Mouse (Mus musculus) lung, postnatal 0 days (tissue): Measurements from ENCODE around the gene Ttc26. TPM values are rescaled to one million over a fixed set of nuclear protein-coding genes. Genes with fewer than 3 reads are reported as not detected.
"Not testable (repeated sequence)": the region's sequence is repeated elsewhere in the genome, so short reads cannot be mapped to it uniquely, and the experiment has no call there.

Source experiments
- ATAC-seq: fragments of 200-750 bp; cut with Nextera tagmentation; 2 replicates; pipeline ENCODE4 v1.8.0; 2017; ENCODE audit warnings: moderate library complexity
- DNase-seq: peaks from one replicate; pipeline ENCODE4 v3.0.0-alpha.2; 2016; ENCODE audit warnings: low spot score
- H3K27ac ChIP-seq: fragments of 300-500 bp; sonication (generic); 2 replicates; pipeline ENCODE4 v1.5.1; 2014; ENCODE audit warnings: antibody characterized with exemption, mild to moderate bottlenecking, low read length, mixed read lengths
- H3K27me3 ChIP-seq: fragments of 300-500 bp; sonication (generic); replicated peaks from 2 replicates; pipeline ENCODE4 v1.6.1; 2014; ENCODE audit warnings: low read length, mixed read lengths; ENCODE audit not compliant: insufficient read depth
- H3K36me3 ChIP-seq: fragments of 300-500 bp; sonication (generic); 2 replicates; pipeline ENCODE4 v1.6.1; 2014; ENCODE audit warnings: low read length, mixed read lengths; ENCODE audit not compliant: insufficient read depth
- H3K4me1 ChIP-seq: fragments of 300-500 bp; sonication (generic); 2 replicates; pipeline ENCODE4 v1.6.1; 2014; ENCODE audit warnings: antibody characterized with exemption, low read depth, low read length, mixed read lengths; ENCODE audit not compliant: insufficient read depth
- H3K4me2 ChIP-seq: fragments of 300-500 bp; sonication (generic); replicated peaks from 2 replicates; pipeline ENCODE4 v1.6.1; 2014; ENCODE audit warnings: low read depth, mild to moderate bottlenecking, low read length, moderate library complexity, mixed read lengths
- H3K4me3 ChIP-seq: fragments of 300-500 bp; sonication (generic); 2 replicates; pipeline ENCODE4 v1.5.1; 2014; ENCODE audit warnings: low read depth, low read length
- H3K9ac ChIP-seq: fragments of 300-500 bp; sonication (generic); replicated peaks from 2 replicates; pipeline ENCODE4 v1.6.1; 2014; ENCODE audit warnings: low read depth, mild to moderate bottlenecking
- H3K9me3 ChIP-seq: fragments of 300-500 bp; sonication (generic); 2 replicates; pipeline ENCODE4 v1.6.1; 2016; ENCODE audit warnings: low read length, mixed read lengths
- CTCF ChIP-seq: IDR thresholded peaks from 2 replicates; pipeline ENCODE4 v1.5.1; 2016; ENCODE audit warnings: antibody characterized with exemption, mild to moderate bottlenecking
- EP300 ChIP-seq: IDR thresholded peaks from 2 replicates; pipeline ENCODE4 v1.6.1; 2016; ENCODE audit warnings: antibody characterized with exemption, mild to moderate bottlenecking, control low read depth
- WGBS: fragments of 180-500 bp; shearing (Covaris S2); extraction: QIAGEN DNeasy Blood & Tissue Kit; methylation state at CpG from one replicate; pipeline ENCODE4 v1.1.7; 2014; 5-methylcytosine and 5-hydroxymethylcytosine counted together
- polyA plus RNA-seq: library from polyadenylated mRNA; unstranded; fragments of >200 nt; fragmentation: Nextera tagmentation; extraction: Ambion mirVana; gene quantifications from 2 replicates; pipeline ENCODE4 v1.2.1, GENCODE M21; 2015

Ttc26 gene
- polyA plus RNA-seq, 1 experiment from 2014 or later: 2.3 TPM

DNA sequence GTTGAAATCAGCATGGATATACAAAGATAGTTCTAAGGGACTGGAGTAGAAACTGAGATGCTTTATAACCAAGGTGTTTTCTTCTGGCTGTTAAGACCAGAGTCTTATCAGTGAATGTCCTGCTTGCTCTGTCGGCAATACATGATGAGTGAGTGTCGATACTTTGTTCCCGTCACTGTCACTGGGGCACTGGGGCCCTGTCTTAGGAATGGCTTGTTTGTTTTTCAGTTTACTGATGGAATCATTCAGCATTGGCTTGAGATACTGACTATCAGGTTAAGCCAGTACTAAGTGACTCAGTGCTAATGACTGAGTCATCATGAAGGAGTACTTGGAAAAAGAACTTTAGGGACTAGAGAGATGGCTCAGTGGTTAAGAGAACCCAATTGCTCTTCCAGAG, 62.6 kb downstream of the Ttc26 start:
- ATAC-seq: no peak
- WGBS: 54% methylated on average over 3 of the region's 3 CpGs

DNA sequence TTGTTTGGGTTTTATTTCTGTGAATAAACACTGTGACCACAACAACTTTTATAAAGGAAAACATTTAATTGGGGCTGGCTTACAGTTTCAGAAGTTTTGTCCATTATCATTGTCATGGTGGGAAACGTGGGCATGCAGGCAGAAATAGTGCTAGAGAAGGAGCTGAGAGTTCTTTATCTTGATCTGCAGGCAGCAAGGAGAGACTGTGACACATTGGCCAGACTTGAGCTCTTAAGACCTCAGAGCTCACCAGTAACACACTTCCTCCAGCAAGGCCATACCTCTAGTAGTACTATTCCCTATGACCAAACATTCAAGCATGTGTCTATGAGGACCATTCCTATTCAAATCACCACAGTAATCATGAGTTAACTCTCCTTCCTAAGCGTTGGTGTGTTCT, 67.0 kb downstream of the Ttc26 start:
- no peaks in the 10 kb centered on the region for H3K27me3 ChIP-seq
- H3K27ac ChIP-seq: no peak overlapping the region
- peaks cover 6% of the 10 kb centered on the region for H3K36me3 ChIP-seq
- no peak overlapping the region for H3K4me3 ChIP-seq
- ATAC-seq (no peak), DNase-seq (no peak)
- 77% methylated on average over 2 of the region's 2 CpGs for WGBS
- H3K4me1 ChIP-seq: no peaks in the 10 kb centered on the region
- TF ChIP-seq EP300: no peak
- TF ChIP-seq CTCF: no peak
- H3K4me2 ChIP-seq: no peak overlapping the region
- H3K9me3 ChIP-seq: no peaks in the 10 kb centered on the region
- no peak overlapping the region for H3K9ac ChIP-seq

More for the DNA sequence above, 62.6 kb downstream of the Ttc26 start:
- no peaks in the 10 kb centered on the region for H3K4me1 ChIP-seq
- no peak for DNase-seq
- no peak overlapping the region for H3K4me3 ChIP-seq
- no peak overlapping the region for H3K4me2 ChIP-seq
- no peaks in the 10 kb centered on the region for H3K9me3 ChIP-seq
- H3K9ac ChIP-seq: no peak overlapping the region
- peaks cover 3% of the 10 kb centered on the region; the same call in 1 of the 2 replicates for H3K36me3 ChIP-seq
- no peak for TF ChIP-seq CTCF
- no peak for TF ChIP-seq EP300
- no peak overlapping the region for H3K27ac ChIP-seq
- no peaks in the 10 kb centered on the region for H3K27me3 ChIP-seq

DNA sequence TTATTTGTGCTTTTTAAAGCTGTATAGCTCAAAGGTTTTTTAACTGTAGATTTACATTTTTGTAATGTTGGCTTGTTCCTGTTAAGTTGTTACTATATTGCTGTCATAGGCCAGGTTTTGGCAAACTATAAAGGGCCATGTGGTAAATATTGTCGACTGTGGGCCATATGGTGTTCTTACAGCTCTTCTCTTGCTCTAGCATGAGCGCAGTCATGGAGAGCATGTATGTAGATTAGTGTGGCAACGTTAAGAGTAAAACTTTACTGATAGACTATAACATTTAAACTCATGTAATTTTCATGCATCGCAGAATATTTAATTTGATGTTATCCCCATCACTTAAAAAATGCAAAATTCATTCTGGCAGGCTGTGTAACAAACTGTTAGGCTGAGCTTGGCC, 71.8 kb downstream of the Ttc26 start:
- TF ChIP-seq CTCF (no peak), EP300 (no peak)
- 96% methylated on average over 4 of the region's 4 CpGs for WGBS
- Histone ChIP-seq H3K9me3 (no peaks in the 10 kb centered on the region), H3K36me3 (peaks cover 8% of the 10 kb centered on the region; the same call in 1 of the 2 replicates), H3K4me1 (no peaks in the 10 kb centered on the region), H3K27me3 (no peaks in the 10 kb centered on the region), H3K9ac (no peak overlapping the region), H3K27ac (no peak overlapping the region), H3K4me2 (no peak overlapping the region), H3K4me3 (no peak overlapping the region)
- ATAC-seq: no peak
- DNase-seq: no peak

DNA sequence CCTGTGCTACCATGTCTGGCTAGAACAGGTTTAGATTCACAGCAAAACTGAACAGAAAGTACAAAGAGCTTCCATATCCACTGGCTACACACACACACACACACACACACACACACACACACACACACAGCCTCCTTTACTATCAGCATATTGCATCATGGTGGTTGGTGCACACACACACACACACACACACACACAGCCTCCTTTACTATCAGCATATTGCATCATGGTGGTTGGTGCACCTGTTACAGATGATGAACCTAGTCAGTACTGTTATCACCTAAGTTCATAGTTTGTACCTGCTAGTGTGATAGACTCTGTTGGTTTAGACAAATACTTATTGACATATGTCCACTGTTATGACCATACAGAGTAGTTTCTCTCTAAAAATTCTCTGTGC, 75.2 kb downstream of the Ttc26 start:
- not testable (repeated sequence) for H3K4me2 ChIP-seq, ATAC-seq, H3K9me3 ChIP-seq, H3K4me1 ChIP-seq, H3K27me3 ChIP-seq, H3K9ac ChIP-seq, H3K27ac ChIP-seq, H3K4me3 ChIP-seq, H3K36me3 ChIP-seq, DNase-seq

DNA sequence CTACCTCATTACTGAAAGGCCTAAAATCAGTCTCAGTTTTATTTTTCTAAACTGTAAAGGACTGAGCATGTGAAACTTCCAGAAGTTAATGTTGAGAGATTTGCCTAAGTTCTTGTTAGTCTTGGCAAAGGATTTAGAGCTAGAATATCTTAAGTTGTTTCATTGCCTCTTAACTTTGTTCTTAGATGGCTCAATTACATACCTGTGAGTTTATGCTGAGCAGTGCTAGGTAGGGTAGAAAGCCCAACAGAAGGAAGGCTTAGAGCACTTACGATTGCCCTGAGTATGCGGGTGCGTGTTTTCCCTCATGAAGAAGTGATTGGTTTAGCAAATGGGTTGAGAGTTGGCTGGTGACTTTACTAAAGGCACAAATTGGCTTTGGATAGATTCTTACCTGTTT, 76.8 kb downstream of the Ttc26 start:
- Histone ChIP-seq H3K36me3 (peaks cover 8% of the 10 kb centered on the region; the same call in 1 of the 2 replicates), H3K4me1 (no peaks in the 10 kb centered on the region), H3K27ac (no peak overlapping the region), H3K4me2 (no peak overlapping the region), H3K4me3 (no peak overlapping the region), H3K9ac (no peak overlapping the region), H3K27me3 (no peaks in the 10 kb centered on the region), H3K9me3 (no peaks in the 10 kb centered on the region)
- peak; percentile 66 for DNase-seq
- WGBS: 59% methylated on average over 3 of the region's 3 CpGs
- peak; percentile 72 for ATAC-seq
- TF ChIP-seq CTCF: no peak

DNA sequence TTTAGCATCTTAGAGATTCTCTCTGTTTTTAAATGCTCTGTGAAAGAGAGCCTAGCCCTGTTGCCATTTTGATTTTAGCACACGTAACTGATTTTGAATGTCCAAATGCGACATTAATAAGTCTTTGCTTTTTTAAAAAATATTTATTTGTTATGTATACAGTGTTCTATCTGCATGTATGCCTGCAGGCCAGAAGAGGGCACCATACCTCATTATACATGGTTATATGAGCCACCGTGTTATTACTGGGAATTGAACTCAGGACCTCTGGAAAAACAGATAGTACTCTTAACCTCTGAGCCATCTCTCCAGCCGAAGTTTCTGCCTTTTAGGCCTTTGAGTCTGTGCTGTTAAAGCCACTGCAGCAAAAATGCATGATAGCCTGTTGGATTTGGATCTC, 88.3 kb downstream of the Ttc26 start:
- Histone ChIP-seq H3K4me3 (no peak overlapping the region), H3K27ac (no peak overlapping the region), H3K27me3 (no peaks in the 10 kb centered on the region), H3K9ac (no peak overlapping the region), H3K36me3 (no peaks in the 10 kb centered on the region), H3K4me2 (no peak overlapping the region), H3K4me1 (no peaks in the 10 kb centered on the region), H3K9me3 (no peaks in the 10 kb centered on the region)
- TF ChIP-seq CTCF (peak; percentile 55), EP300 (no peak)
- ATAC-seq (no peak), DNase-seq (peak; percentile 11)
- 86% methylated on average over 4 of the region's 4 CpGs for WGBS

Other genes with a start within 250 kb of the Ttc26 start
- 1.2 and 1.3 TPM in 2 replicates for gene D630045J12Rik, start 127.5 kb upstream of the Ttc26 start, polyA plus RNA-seq
- 2.1 and 2.6 TPM in 2 replicates for gene Zc3hav1l, start 82.2 kb upstream of the Ttc26 start, polyA plus RNA-seq
- 18.1 TPM in 2 replicates for gene Zc3hav1, start 26.9 kb upstream of the Ttc26 start, polyA plus RNA-seq
- 6.9 and 10.8 TPM in 2 replicates for gene Ubn2, start 52.5 kb downstream of the Ttc26 start, polyA plus RNA-seq
- gene Fmc1, start 152.0 kb downstream of the Ttc26 start, polyA plus RNA-seq: 91.4 and 98.5 TPM in 2 replicates
- 37.8 and 39.8 TPM in 2 replicates for gene Luc7l2, start 169.9 kb downstream of the Ttc26 start, polyA plus RNA-seq